Mouse (Mus musculus): ENCODE measurements around the gene Cmpk1.

DNA sequence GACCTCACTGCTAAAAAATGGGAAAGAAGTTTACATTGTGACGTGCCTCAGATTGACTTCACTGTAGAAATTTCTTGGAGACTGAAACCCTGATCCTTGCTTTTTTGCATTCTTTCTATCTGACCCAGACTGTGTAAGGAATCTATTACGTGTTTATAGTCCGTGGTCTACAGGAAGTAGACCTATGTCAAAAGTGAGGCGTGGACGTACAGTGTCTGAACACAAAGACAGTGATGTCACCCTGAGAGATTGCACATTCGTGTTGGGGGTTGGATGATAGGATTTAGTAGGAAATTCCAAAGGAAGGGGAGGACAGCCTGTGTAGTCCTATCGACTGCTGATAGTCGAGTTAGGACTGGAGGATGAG lies 13.4 kb upstream of the Cmpk1 start:
- TF ChIP-seq POLR2A (IDR thresholded peaks at IDR 0.05; ENCODE audit: insufficient read depth, low read depth, low read length) (no peak), CTCF (IDR thresholded peaks at IDR 0.05; ENCODE audit: insufficient read depth, low read depth, low read length) (no peak)

Data from olfactory bulb, adult 2 months (tissue).